Mouse (Mus musculus) lung, adult 2 months (tissue): ENCODE data around the gene Nsun6.

ENCODE experiments used
- CTCF ChIP-seq: fragments of 200-500 bp; IDR thresholded peaks from 2 replicates; pipeline ENCODE4 v1.5.1; 2011; ENCODE audit warnings: mild to moderate bottlenecking, low read length, control low read depth; ENCODE audit not compliant: insufficient read depth
- POLR2A ChIP-seq: fragments of 200-500 bp; IDR thresholded peaks from 2 replicates; pipeline ENCODE4 v1.6.1; 2011; ENCODE audit warnings: low read depth, mild to moderate bottlenecking, control low read depth, low read length, borderline replicate concordance; ENCODE audit errors: extremely low read depth

GRCm38 (mm10) chr2:15055741-15056151 lies 877 bp upstream of the Nsun6 start:
- no peak for TF ChIP-seq CTCF
- TF ChIP-seq POLR2A: no peak
